Mouse (Mus musculus) NIH3T3 (cell line): ENCODE measurements around the gene 4933411K16Rik.

Experiments used
- DNase-seq: peaks from one replicate; pipeline ENCODE4 v3.0.0-alpha.2; 2012; ENCODE audit warnings: low read depth

Gene 4933411K16Rik

GRCm38 (mm10) chr19:42051948-42052347 is at the start of gene 4933411K16Rik:
Gene 4933411K16Rik (plus strand): TSS chr19:42052248.
- no peak for DNase-seq

GRCm38 (mm10) chr19:42004258-42004657 is 47.8 kb upstream of the 4933411K16Rik start:
- DNase-seq, result no peak

- no peak for DNase-seq
These were observed 46.4 kb upstream of the 4933411K16Rik start for GRCm38 (mm10) chr19:42005616-42006015.

GRCm38 (mm10) chr19:42006568-42006967 is 45.5 kb upstream of the 4933411K16Rik start:
- peak; percentile 68 for DNase-seq

GRCm38 (mm10) chr19:42008586-42008985 is 43.5 kb upstream of the 4933411K16Rik start:
- peak; percentile 71 for DNase-seq

- DNase-seq, result peak; percentile 76
These were observed 43.0 kb upstream of the 4933411K16Rik start for GRCm38 (mm10) chr19:42009067-42009466.

- no peak for DNase-seq
These were observed 41.6 kb upstream of the 4933411K16Rik start for GRCm38 (mm10) chr19:42010436-42010835.

- no peak for DNase-seq
These were observed 40.9 kb upstream of the 4933411K16Rik start for GRCm38 (mm10) chr19:42011123-42011522.

GRCm38 (mm10) chr19:42014231-42014825 is 37.7 kb upstream of the 4933411K16Rik start:
- no peak for DNase-seq

GRCm38 (mm10) chr19:42015001-42015400 is 37.0 kb upstream of the 4933411K16Rik start:
- DNase-seq, result peak; percentile 66

- DNase-seq, result peak; percentile 55
These were observed 35.8 kb upstream of the 4933411K16Rik start for GRCm38 (mm10) chr19:42016251-42016650.

- peak; percentile 87 for DNase-seq
These were observed 35.2 kb upstream of the 4933411K16Rik start for GRCm38 (mm10) chr19:42016840-42017239.

GRCm38 (mm10) chr19:42017399-42018247 is 34.4 kb upstream of the 4933411K16Rik start:
- DNase-seq, result peak; percentile 97

GRCm38 (mm10) chr19:42019011-42019522 is 33.0 kb upstream of the 4933411K16Rik start:
- DNase-seq, result no peak

- DNase-seq, result peak; percentile 69
These were observed 30.1 kb upstream of the 4933411K16Rik start for GRCm38 (mm10) chr19:42021681-42022541.

- peak; percentile 45 for DNase-seq
These were observed 29.6 kb upstream of the 4933411K16Rik start for GRCm38 (mm10) chr19:42022542-42022848.

- DNase-seq, result peak; percentile 95
These were observed 25.9 kb upstream of the 4933411K16Rik start for GRCm38 (mm10) chr19:42026158-42026557.

GRCm38 (mm10) chr19:42031112-42031511 is 20.9 kb upstream of the 4933411K16Rik start:
- DNase-seq, result no peak

GRCm38 (mm10) chr19:42033611-42034010 is 18.4 kb upstream of the 4933411K16Rik start:
- DNase-seq, result no peak

GRCm38 (mm10) chr19:42034146-42034775 is 17.8 kb upstream of the 4933411K16Rik start:
- DNase-seq, result no peak

GRCm38 (mm10) chr19:42034881-42035455 is 17.1 kb upstream of the 4933411K16Rik start:
- no peak for DNase-seq
